Mouse (Mus musculus): ENCODE measurements around the gene Nrxn3.

DNA sequence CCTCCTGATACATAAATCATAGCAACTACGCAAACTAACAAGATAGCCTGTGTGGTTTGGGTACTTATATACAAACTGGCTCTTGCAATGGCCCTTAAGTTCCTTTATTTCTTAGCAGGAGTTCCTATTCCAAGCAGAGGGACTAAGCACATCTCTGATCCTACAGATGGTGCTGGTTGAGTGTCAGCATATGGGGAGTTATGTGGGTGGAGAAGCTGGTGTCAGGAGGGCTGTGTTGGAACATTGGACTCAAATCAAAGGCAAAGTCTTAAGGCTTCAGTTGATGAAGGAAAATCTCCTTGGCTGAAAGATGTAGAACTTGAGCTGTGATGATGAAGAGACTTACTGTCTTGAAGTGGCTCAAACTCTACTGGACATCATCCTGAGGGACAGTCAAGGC, 238.1 kb downstream of the Nrxn3 start:
- TF ChIP-seq TCF3 (IDR thresholded peaks at IDR 0.05; ENCODE audit: insufficient read length, low read depth) (no peak), E2F4 (IDR thresholded peaks at IDR 0.05; ENCODE audit: insufficient read depth) (no peak), TCF12 (IDR thresholded peaks at IDR 0.05; ENCODE audit: insufficient read depth, poor library complexity, severe bottlenecking) (no peak), POLR2A (IDR thresholded peaks at IDR 0.05; ENCODE audit: insufficient read length, low read depth) (no peak), CEBPB (IDR thresholded peaks at IDR 0.05; ENCODE audit: insufficient read depth, poor library complexity, severe bottlenecking) (no peak), POLR2AphosphoS2 (IDR thresholded peaks at IDR 0.05; ENCODE audit: insufficient read length, low read depth) (no peak), MAX (IDR thresholded peaks at IDR 0.05; ENCODE audit: low read depth) (no peak), USF1 (IDR thresholded peaks at IDR 0.05; ENCODE audit: low read depth) (no peak), MYOG (IDR thresholded peaks at IDR 0.05; ENCODE audit: control insufficient read depth in 1 of 3, insufficient read depth in 1 of 3, insufficient read length in 2 of 3, low read depth in 2 of 3) (no peak), MYOD1 (IDR thresholded peaks at IDR 0.05; ENCODE audit: control insufficient read depth in 1 of 3, insufficient read length in 2 of 3, low read depth in 2 of 3) (no peak), REST (IDR thresholded peaks at IDR 0.05; ENCODE audit: insufficient read depth, insufficient read length) (no peak), SRF (IDR thresholded peaks at IDR 0.05; ENCODE audit: control insufficient read depth, insufficient read length, low read depth) (no peak)
